Mouse (Mus musculus) ES-Bruce4 (cell line): ENCODE measurements around the gene Ggt5. TPM values are rescaled to one million over a fixed set of nuclear protein-coding genes. Genes with fewer than 3 reads are reported as not detected.

Experiments
- H3K27ac ChIP-seq: 2 replicates; pipeline ENCODE4 v1.5.1; 2012; ENCODE audit warnings: low read length, inconsistent platforms; ENCODE audit not compliant: insufficient read depth
- H3K27me3 ChIP-seq: 2 replicates; pipeline ENCODE4 v1.6.1; 2012; ENCODE audit warnings: mild to moderate bottlenecking, low read length, inconsistent platforms; ENCODE audit not compliant: control insufficient read depth, poor library complexity, insufficient read depth, severe bottlenecking
- H3K36me3 ChIP-seq: 2 replicates; pipeline ENCODE4 v1.6.1; 2012; ENCODE audit warnings: inconsistent platforms, mild to moderate bottlenecking, low read length, moderate library complexity; ENCODE audit not compliant: control insufficient read depth, poor library complexity, insufficient read depth, severe bottlenecking
- H3K4me1 ChIP-seq: one replicate; pipeline ENCODE4 v1.8.1; 2011; ENCODE audit warnings: low read length; ENCODE audit not compliant: control insufficient read depth, insufficient read depth
- H3K4me3 ChIP-seq: 2 replicates; pipeline ENCODE4 v1.5.1; 2011; ENCODE audit warnings: low read depth, mild to moderate bottlenecking, low read length
- H3K9ac ChIP-seq: 2 replicates; pipeline ENCODE4 v1.6.1; 2012; ENCODE audit warnings: low read depth, mild to moderate bottlenecking, inconsistent platforms; ENCODE audit not compliant: poor library complexity, severe bottlenecking
- H3K9me3 ChIP-seq: replicated peaks from 2 replicates; pipeline ENCODE4 v1.6.1; 2012; ENCODE audit warnings: mild to moderate bottlenecking, low read length, inconsistent platforms; ENCODE audit not compliant: control insufficient read depth, poor library complexity, insufficient read depth, severe bottlenecking
- CTCF ChIP-seq: IDR thresholded peaks from one replicate; pipeline ENCODE4 v1.8.1; 2011; ENCODE audit warnings: low read depth, low read length
- EP300 ChIP-seq: IDR thresholded peaks from 2 replicates; pipeline ENCODE4 v1.6.1; 2011; ENCODE audit warnings: low read depth, low read length; ENCODE audit not compliant: insufficient read depth
- POLR2A ChIP-seq: IDR thresholded peaks from one replicate; pipeline ENCODE4 v1.8.1; 2011; ENCODE audit warnings: low read length; ENCODE audit not compliant: insufficient read depth
- polyA plus RNA-seq: library from polyadenylated mRNA; stranded (reverse); fragments of >200 nt; gene quantifications from 2 replicates; pipeline ENCODE4 v1.2.4, GENCODE M21; 2011; ENCODE audit warnings: low read depth; ENCODE audit not compliant: missing spikeins, insufficient read depth, insufficient read length

Gene Ggt5
- polyA plus RNA-seq, 1 experiment, result 0.81 TPM

DNA sequence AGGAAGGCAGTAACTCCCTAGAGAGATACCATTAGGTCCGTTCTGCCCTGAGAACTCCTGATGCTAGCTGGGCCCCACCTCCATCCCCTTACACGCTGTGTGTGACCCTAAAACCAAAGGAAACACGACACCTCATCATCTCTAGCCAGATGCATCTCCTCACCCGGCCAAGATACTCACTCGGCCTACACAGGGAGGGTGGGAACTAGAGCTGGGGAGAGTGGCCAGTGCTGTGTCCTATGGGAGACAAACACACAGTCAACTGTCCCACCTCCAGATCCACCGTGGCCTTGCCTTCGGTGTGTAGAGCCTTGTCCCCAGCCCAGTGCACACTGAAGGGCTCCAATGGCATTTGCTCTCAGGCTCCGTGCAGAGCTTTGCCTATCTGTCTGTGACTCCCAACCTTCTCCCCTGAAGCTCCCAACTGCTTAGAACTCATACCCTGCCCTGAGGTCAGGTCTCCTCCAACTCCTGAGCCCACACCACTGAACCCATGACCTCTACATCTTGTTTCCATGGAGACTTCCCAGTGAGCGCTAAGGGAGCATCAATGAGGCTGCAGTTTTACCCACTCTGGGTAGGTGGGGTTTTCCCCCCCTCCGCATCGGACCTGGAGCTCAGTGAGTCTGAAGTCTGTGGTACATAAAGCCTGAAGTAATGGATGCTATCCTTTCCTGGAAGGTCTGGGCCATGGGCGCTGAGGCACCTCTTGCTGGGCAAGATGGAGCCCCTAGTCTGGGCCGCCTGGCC lies 36.3 kb upstream of the Ggt5 start:
- Histone ChIP-seq H3K9me3 (no peaks in the 10 kb centered on the region), H3K9ac (no peak overlapping the region), H3K27ac (no peak overlapping the region), H3K4me1 (no peaks in the 10 kb centered on the region), H3K4me3 (no peak overlapping the region), H3K27me3 (no peaks in the 10 kb centered on the region), H3K36me3 (no peaks in the 10 kb centered on the region)
- TF ChIP-seq POLR2A (no peak), EP300 (no peak), CTCF (no peak)

DNA sequence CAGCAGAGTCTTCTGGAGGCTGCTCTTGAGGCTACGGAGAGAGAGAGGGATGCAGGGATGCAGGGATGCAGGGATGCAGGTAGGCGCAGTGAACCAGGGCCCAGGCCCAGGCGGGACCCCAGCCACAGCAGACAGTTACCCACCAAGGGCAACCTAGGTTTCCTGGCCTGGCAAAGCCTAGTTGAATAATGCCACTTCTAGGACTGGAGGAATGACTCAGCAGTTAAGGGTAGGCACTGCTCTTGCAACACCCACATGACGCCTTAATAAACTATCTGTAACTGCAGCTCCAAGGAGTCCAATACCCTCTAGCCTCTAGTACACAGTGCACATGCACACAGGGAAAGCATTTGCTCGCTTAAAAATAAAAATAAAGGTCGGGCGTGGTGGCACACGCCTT lies 35.0 kb upstream of the Ggt5 start:
- H3K4me3 ChIP-seq, result no peak overlapping the region
- no peaks in the 10 kb centered on the region for H3K9me3 ChIP-seq
- TF ChIP-seq POLR2A (no peak), EP300 (no peak), CTCF (no peak)
- H3K27ac ChIP-seq, result no peak overlapping the region
- H3K9ac ChIP-seq, result no peak overlapping the region
- no peaks in the 10 kb centered on the region for H3K27me3 ChIP-seq
- no peaks in the 10 kb centered on the region for H3K36me3 ChIP-seq
- H3K4me1 ChIP-seq, result no peaks in the 10 kb centered on the region

- Histone ChIP-seq H3K27ac (no peak overlapping the region), H3K36me3 (no peaks in the 10 kb centered on the region), H3K9me3 (no peaks in the 10 kb centered on the region), H3K27me3 (peaks cover 4% of the 10 kb centered on the region; the same call in 1 of the 2 replicates), H3K4me3 (no peak overlapping the region), H3K9ac (no peak overlapping the region), H3K4me1 (no peaks in the 10 kb centered on the region)
- TF ChIP-seq EP300, result no peak
- TF ChIP-seq CTCF, result no peak
- TF ChIP-seq POLR2A, result no peak
Observed at GRCm38 (mm10) chr10:75555557-75555956, 33.6 kb upstream of the Ggt5 start.

- H3K36me3 ChIP-seq, result no peaks in the 10 kb centered on the region
- H3K4me3 ChIP-seq, result no peak overlapping the region
- H3K4me1 ChIP-seq, result no peaks in the 10 kb centered on the region
- H3K27me3 ChIP-seq, result peaks cover 4% of the 10 kb centered on the region; the same call in 1 of the 2 replicates
- no peak for TF ChIP-seq CTCF
- TF ChIP-seq POLR2A, result no peak
- TF ChIP-seq EP300, result no peak
- H3K27ac ChIP-seq, result no peak overlapping the region
- H3K9me3 ChIP-seq, result no peaks in the 10 kb centered on the region
- H3K9ac ChIP-seq, result no peak overlapping the region
Observed at GRCm38 (mm10) chr10:75556026-75556425, 33.1 kb upstream of the Ggt5 start.

- no peak overlapping the region for H3K9ac ChIP-seq
- no peaks in the 10 kb centered on the region for H3K36me3 ChIP-seq
- no peak overlapping the region for H3K27ac ChIP-seq
- no peak overlapping the region for H3K4me3 ChIP-seq
- H3K9me3 ChIP-seq, result no peaks in the 10 kb centered on the region
- TF ChIP-seq CTCF, result no peak
- TF ChIP-seq POLR2A, result no peak
- no peak for TF ChIP-seq EP300
- peaks cover 4% of the 10 kb centered on the region; the same call in 1 of the 2 replicates for H3K27me3 ChIP-seq
- no peaks in the 10 kb centered on the region for H3K4me1 ChIP-seq
Observed at GRCm38 (mm10) chr10:75558515-75558914, 30.6 kb upstream of the Ggt5 start.

DNA sequence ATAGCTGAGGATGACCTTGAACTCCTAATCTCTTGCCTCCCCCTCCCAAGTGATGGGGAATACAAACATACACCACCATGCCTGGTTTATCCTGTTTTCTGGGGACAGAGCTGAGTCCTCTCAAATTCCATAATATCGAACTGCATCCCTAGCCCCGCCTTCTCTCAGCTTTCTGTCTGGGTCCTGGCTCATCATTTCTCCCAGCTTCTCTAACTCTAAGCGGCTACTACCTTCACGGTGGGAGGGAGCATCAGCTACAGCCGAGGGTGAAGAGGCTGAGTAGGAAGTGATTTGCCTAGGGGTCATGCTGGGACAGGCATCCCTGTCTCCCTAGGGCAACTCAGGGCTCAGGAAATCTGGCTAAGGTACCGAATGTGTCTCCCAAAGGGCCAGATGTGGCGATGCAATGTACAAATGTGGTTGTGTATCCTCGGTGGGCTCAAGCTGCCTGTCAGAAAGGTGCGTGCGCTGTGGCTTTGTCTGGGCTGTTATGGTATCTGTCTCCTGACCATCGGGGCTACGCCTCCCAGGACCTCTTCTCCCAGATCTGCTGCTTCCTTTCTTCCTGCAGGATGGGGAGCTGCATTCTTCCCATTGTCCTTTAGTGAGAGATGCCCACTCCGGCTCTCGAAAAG lies 30.0 kb upstream of the Ggt5 start:
- H3K9ac ChIP-seq, result peak overlapping the region; percentile 64

More for the DNA sequence above, 30.0 kb upstream of the Ggt5 start:
- H3K9me3 ChIP-seq, result no peaks in the 10 kb centered on the region
- H3K4me3 ChIP-seq, result no peak overlapping the region
- H3K27ac ChIP-seq, result no peak overlapping the region
- H3K4me1 ChIP-seq, result peaks cover 2% of the 10 kb centered on the region
- H3K27me3 ChIP-seq, result peaks cover 4% of the 10 kb centered on the region; the same call in 1 of the 2 replicates
- TF ChIP-seq CTCF, result no peak
- TF ChIP-seq POLR2A, result no peak
- TF ChIP-seq EP300, result no peak
- H3K36me3 ChIP-seq, result no peaks in the 10 kb centered on the region
